Mouse (Mus musculus): ENCODE measurements around the gene Pla2g15. TPM values are rescaled to one million over a fixed set of nuclear protein-coding genes. Genes with fewer than 3 reads are reported as not detected.
A peak's percentile ranks its signal among the peaks of the same experiment; 100 is the strongest.
"Not testable (repeated sequence)": the region's sequence is repeated elsewhere in the genome, so short reads cannot be mapped to it uniquely, and the experiment has no call there.

Gene Pla2g15
- polyA plus RNA-seq, 1 experiment, result 18.0 TPM

- Histone ChIP-seq H3K9ac (ENCODE audit: low read depth, poor library complexity, severe bottlenecking) (no peak overlapping the region), H3K4me3 (ENCODE audit: low read depth, low read length) (no peak overlapping the region), H3K4me1 (ENCODE audit: control insufficient read depth, insufficient read depth, low read length) (no peaks in the 10 kb centered on the region), H3K36me3 (ENCODE audit: control insufficient read depth, insufficient read depth, low read length, poor library complexity, severe bottlenecking) (peaks cover 24% of the 10 kb centered on the region), H3K27ac (ENCODE audit: insufficient read depth, low read length) (no peak overlapping the region), H3K27me3 (ENCODE audit: control insufficient read depth, insufficient read depth, low read length, poor library complexity, severe bottlenecking) (no peaks in the 10 kb centered on the region), H3K9me3 (replicated peaks; ENCODE audit: control insufficient read depth, insufficient read depth, low read length, poor library complexity, severe bottlenecking) (no peaks in the 10 kb centered on the region)
- TF ChIP-seq CTCF (IDR thresholded peaks at IDR 0.05; ENCODE audit: low read depth, low read length), result no peak
- no peak for TF ChIP-seq EP300 (IDR thresholded peaks at IDR 0.05; ENCODE audit: insufficient read depth, low read depth, low read length)
- TF ChIP-seq POLR2A (IDR thresholded peaks at IDR 0.05; ENCODE audit: insufficient read depth, low read length), result no peak
Observed at GRCm38 (mm10) chr8:106189162-106189561, 39.0 kb downstream of the Pla2g15 start.

GRCm38 (mm10) chr8:106191639-106192038, 41.4 kb downstream of the Pla2g15 start:
- H3K36me3 ChIP-seq (ENCODE audit: control insufficient read depth, insufficient read depth, low read length, poor library complexity, severe bottlenecking), result peaks cover 37% of the 10 kb centered on the region

GRCm38 (mm10) chr8:106193162-106193561, 43.0 kb downstream of the Pla2g15 start:
- peaks cover 47% of the 10 kb centered on the region for H3K36me3 ChIP-seq (ENCODE audit: control insufficient read depth, insufficient read depth, low read length, poor library complexity, severe bottlenecking)
- no peak for TF ChIP-seq EP300 (IDR thresholded peaks at IDR 0.05; ENCODE audit: insufficient read depth, low read depth, low read length)
- TF ChIP-seq POLR2A (IDR thresholded peaks at IDR 0.05; ENCODE audit: insufficient read depth, low read length), result no peak
- no peak for TF ChIP-seq CTCF (IDR thresholded peaks at IDR 0.05; ENCODE audit: low read depth, low read length)
- no peak overlapping the region for H3K9ac ChIP-seq (ENCODE audit: low read depth, poor library complexity, severe bottlenecking)
- no peak overlapping the region for H3K27ac ChIP-seq (ENCODE audit: insufficient read depth, low read length)
- H3K9me3 ChIP-seq (replicated peaks; ENCODE audit: control insufficient read depth, insufficient read depth, low read length, poor library complexity, severe bottlenecking), result no peaks in the 10 kb centered on the region
- no peak overlapping the region for H3K4me3 ChIP-seq (ENCODE audit: low read depth, low read length)
- no peaks in the 10 kb centered on the region for H3K27me3 ChIP-seq (ENCODE audit: control insufficient read depth, insufficient read depth, low read length, poor library complexity, severe bottlenecking)
- no peaks in the 10 kb centered on the region for H3K4me1 ChIP-seq (ENCODE audit: control insufficient read depth, insufficient read depth, low read length)

More at GRCm38 (mm10) chr8:106191639-106192038, 41.4 kb downstream of the Pla2g15 start:
- Histone ChIP-seq H3K27ac (ENCODE audit: insufficient read depth, low read length) (no peak overlapping the region), H3K9ac (ENCODE audit: low read depth, poor library complexity, severe bottlenecking) (no peak overlapping the region), H3K9me3 (replicated peaks; ENCODE audit: control insufficient read depth, insufficient read depth, low read length, poor library complexity, severe bottlenecking) (no peaks in the 10 kb centered on the region), H3K4me1 (ENCODE audit: control insufficient read depth, insufficient read depth, low read length) (no peaks in the 10 kb centered on the region), H3K4me3 (ENCODE audit: low read depth, low read length) (no peak overlapping the region), H3K27me3 (ENCODE audit: control insufficient read depth, insufficient read depth, low read length, poor library complexity, severe bottlenecking) (no peaks in the 10 kb centered on the region)
- TF ChIP-seq EP300 (IDR thresholded peaks at IDR 0.05; ENCODE audit: insufficient read depth, low read depth, low read length), result no peak
- TF ChIP-seq POLR2A (IDR thresholded peaks at IDR 0.05; ENCODE audit: insufficient read depth, low read length), result no peak
- TF ChIP-seq CTCF (IDR thresholded peaks at IDR 0.05; ENCODE audit: low read depth, low read length), result no peak

GRCm38 (mm10) chr8:106194062-106194461, 43.9 kb downstream of the Pla2g15 start:
- peaks cover 56% of the 10 kb centered on the region for H3K36me3 ChIP-seq (ENCODE audit: control insufficient read depth, insufficient read depth, low read length, poor library complexity, severe bottlenecking)
- no peak overlapping the region for H3K4me3 ChIP-seq (ENCODE audit: low read depth, low read length)
- H3K27ac ChIP-seq (ENCODE audit: insufficient read depth, low read length), result no peak overlapping the region
- H3K27me3 ChIP-seq (ENCODE audit: control insufficient read depth, insufficient read depth, low read length, poor library complexity, severe bottlenecking), result no peaks in the 10 kb centered on the region
- TF ChIP-seq POLR2A (IDR thresholded peaks at IDR 0.05; ENCODE audit: insufficient read depth, low read length), result no peak
- H3K4me1 ChIP-seq (ENCODE audit: control insufficient read depth, insufficient read depth, low read length), result no peaks in the 10 kb centered on the region
- H3K9me3 ChIP-seq (replicated peaks; ENCODE audit: control insufficient read depth, insufficient read depth, low read length, poor library complexity, severe bottlenecking), result no peaks in the 10 kb centered on the region
- H3K9ac ChIP-seq (ENCODE audit: low read depth, poor library complexity, severe bottlenecking), result no peak overlapping the region

GRCm38 (mm10) chr8:106198741-106199140, 48.5 kb downstream of the Pla2g15 start:
- H3K27ac ChIP-seq (ENCODE audit: insufficient read depth, low read length), result no peak overlapping the region

GRCm38 (mm10) chr8:106199596-106199995, 49.4 kb downstream of the Pla2g15 start:
- H3K9me3 ChIP-seq (replicated peaks; ENCODE audit: control insufficient read depth, insufficient read depth, low read length, poor library complexity, severe bottlenecking); H3K9ac ChIP-seq (ENCODE audit: low read depth, poor library complexity, severe bottlenecking); H3K27me3 ChIP-seq (ENCODE audit: control insufficient read depth, insufficient read depth, low read length, poor library complexity, severe bottlenecking); H3K4me1 ChIP-seq (ENCODE audit: control insufficient read depth, insufficient read depth, low read length); H3K4me3 ChIP-seq (ENCODE audit: low read depth, low read length); H3K27ac ChIP-seq (ENCODE audit: insufficient read depth, low read length): not testable (repeated sequence)
- peaks cover 83% of the 10 kb centered on the region for H3K36me3 ChIP-seq (ENCODE audit: control insufficient read depth, insufficient read depth, low read length, poor library complexity, severe bottlenecking)

More at GRCm38 (mm10) chr8:106198741-106199140, 48.5 kb downstream of the Pla2g15 start:
- Histone ChIP-seq H3K36me3 (ENCODE audit: control insufficient read depth, insufficient read depth, low read length, poor library complexity, severe bottlenecking) (peaks cover 76% of the 10 kb centered on the region), H3K9ac (ENCODE audit: low read depth, poor library complexity, severe bottlenecking) (no peak overlapping the region), H3K4me3 (ENCODE audit: low read depth, low read length) (no peak overlapping the region), H3K9me3 (replicated peaks; ENCODE audit: control insufficient read depth, insufficient read depth, low read length, poor library complexity, severe bottlenecking) (peaks cover 6% of the 10 kb centered on the region), H3K27me3 (ENCODE audit: control insufficient read depth, insufficient read depth, low read length, poor library complexity, severe bottlenecking) (no peaks in the 10 kb centered on the region), H3K4me1 (ENCODE audit: control insufficient read depth, insufficient read depth, low read length) (no peaks in the 10 kb centered on the region)
- TF ChIP-seq CTCF (IDR thresholded peaks at IDR 0.05; ENCODE audit: low read depth, low read length), result peak; percentile 26
- no peak for TF ChIP-seq POLR2A (IDR thresholded peaks at IDR 0.05; ENCODE audit: insufficient read depth, low read length)
